Mouse (Mus musculus) forebrain, embryonic 15.5 days (tissue): ENCODE measurements around the gene Wdr64. TPM values are rescaled to one million over a fixed set of nuclear protein-coding genes. Genes with fewer than 3 reads are reported as not detected.

Experiments
- ATAC-seq: fragments of 200-750 bp; cut with Nextera tagmentation; replicated peaks from 2 replicates; pipeline ENCODE4 v1.8.0; 2017; ENCODE audit warnings: mild to moderate bottlenecking, moderate TSS enrichment, moderate library complexity
- H3K27ac ChIP-seq: fragments of 300-500 bp; sonication (generic); replicated peaks from 2 replicates; pipeline ENCODE4 v1.5.1; 2015; ENCODE audit warnings: mild to moderate bottlenecking, inconsistent platforms
- H3K27me3 ChIP-seq: fragments of 300-500 bp; sonication (generic); 2 replicates; pipeline ENCODE4 v1.6.1; 2015; ENCODE audit warnings: inconsistent platforms
- H3K36me3 ChIP-seq: fragments of 300-500 bp; sonication (generic); 2 replicates; pipeline ENCODE4 v1.6.1; 2015; ENCODE audit warnings: mild to moderate bottlenecking, inconsistent platforms
- H3K4me1 ChIP-seq: fragments of 300-500 bp; sonication (generic); 2 replicates; pipeline ENCODE4 v1.6.1; 2015; ENCODE audit warnings: inconsistent platforms
- H3K4me2 ChIP-seq: fragments of 300-500 bp; sonication (generic); replicated peaks from 2 replicates; pipeline ENCODE4 v1.6.1; 2015; ENCODE audit warnings: mild to moderate bottlenecking, inconsistent platforms
- H3K4me3 ChIP-seq: fragments of 300-500 bp; sonication (generic); 2 replicates; pipeline ENCODE4 v1.5.1; 2015; ENCODE audit warnings: mild to moderate bottlenecking, inconsistent platforms
- H3K9ac ChIP-seq: fragments of 300-500 bp; sonication (generic); replicated peaks from 2 replicates; pipeline ENCODE4 v1.6.1; 2015; ENCODE audit warnings: mild to moderate bottlenecking, inconsistent platforms
- H3K9me3 ChIP-seq: fragments of 300-500 bp; sonication (generic); 2 replicates; pipeline ENCODE4 v1.6.1; 2016; ENCODE audit warnings: inconsistent platforms
- WGBS: fragments of 180-500 bp; shearing (Covaris S2); methylation state at CpG from one replicate; pipeline ENCODE4 v1.1.7; 2015; ENCODE audit warnings: mixed read lengths; 5-methylcytosine and 5-hydroxymethylcytosine counted together
- polyA plus RNA-seq: library from polyadenylated mRNA; unstranded; fragments of >200 nt; fragmentation: Nextera tagmentation; extraction: Ambion mirVana; gene quantifications from 2 replicates; pipeline ENCODE4 v1.2.1, GENCODE M21; 2015

The Wdr64 gene
- not detected in 2 replicates for polyA plus RNA-seq

DNA sequence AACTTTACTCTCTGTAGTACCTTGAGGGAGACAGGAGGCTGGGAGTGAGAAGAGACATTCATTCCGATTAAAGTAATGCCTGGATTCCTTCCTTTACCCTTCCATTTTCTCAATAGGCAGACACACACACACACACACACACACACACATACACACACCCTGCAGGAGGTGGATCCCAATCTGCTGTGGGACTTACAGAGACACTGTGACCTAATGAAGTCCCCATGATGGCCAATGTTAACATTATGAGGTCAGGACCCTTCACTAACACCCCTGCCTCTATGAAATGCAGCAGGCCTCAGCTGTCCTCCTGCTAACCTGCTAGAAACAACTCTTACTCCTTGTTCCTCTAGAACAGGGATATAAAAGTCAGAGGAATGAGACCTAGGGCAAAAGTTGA is at the start of gene Wdr64:
Wdr64 (plus strand) TSS at position 301 of the 400 bp plus-strand sequence.
- no peaks in the 10 kb centered on the region for H3K36me3 ChIP-seq
- H3K9me3 ChIP-seq = no peaks in the 10 kb centered on the region
- H3K27ac ChIP-seq = no peak within 1 kb of the TSS
- H3K4me1 ChIP-seq = no peaks in the 10 kb centered on the region
- no peak within 1 kb of the TSS for H3K4me2 ChIP-seq
- H3K9ac ChIP-seq = no peak within 1 kb of the TSS
- no peaks in the 10 kb centered on the region for H3K27me3 ChIP-seq
- no peak for ATAC-seq
- 73% methylated on average over 1 of the region's 1 CpGs for WGBS
- H3K4me3 ChIP-seq = no peak within 1 kb of the TSS

DNA sequence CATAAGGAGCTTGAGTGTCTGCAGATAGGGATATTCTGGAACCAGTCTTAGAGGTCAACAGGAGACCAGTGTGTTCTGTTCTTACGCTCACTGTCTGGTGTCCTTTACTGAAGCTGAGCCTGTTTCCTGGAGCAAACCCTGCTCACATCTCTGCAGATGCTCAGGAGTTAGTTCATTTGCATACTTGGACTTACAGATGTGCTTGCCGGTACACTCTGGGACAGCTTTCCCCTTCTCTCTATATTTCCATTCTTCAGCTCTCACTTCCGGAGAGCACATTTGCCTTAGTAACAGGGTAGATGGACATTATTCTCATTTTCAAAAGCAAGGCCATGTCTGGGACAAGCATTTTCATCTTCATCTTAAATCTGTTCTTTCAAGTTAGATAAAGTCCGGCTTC is 49.8 kb upstream of the Wdr64 start:
- no peak overlapping the region for H3K4me3 ChIP-seq
- H3K9me3 ChIP-seq = no peaks in the 10 kb centered on the region
- no peak overlapping the region for H3K4me2 ChIP-seq
- H3K27me3 ChIP-seq = no peaks in the 10 kb centered on the region
- no peaks in the 10 kb centered on the region for H3K4me1 ChIP-seq
- ATAC-seq = no peak
- H3K27ac ChIP-seq = no peak overlapping the region
- no peaks in the 10 kb centered on the region for H3K36me3 ChIP-seq
- no peak overlapping the region for H3K9ac ChIP-seq
- 95% methylated on average over 4 of the region's 4 CpGs for WGBS

DNA sequence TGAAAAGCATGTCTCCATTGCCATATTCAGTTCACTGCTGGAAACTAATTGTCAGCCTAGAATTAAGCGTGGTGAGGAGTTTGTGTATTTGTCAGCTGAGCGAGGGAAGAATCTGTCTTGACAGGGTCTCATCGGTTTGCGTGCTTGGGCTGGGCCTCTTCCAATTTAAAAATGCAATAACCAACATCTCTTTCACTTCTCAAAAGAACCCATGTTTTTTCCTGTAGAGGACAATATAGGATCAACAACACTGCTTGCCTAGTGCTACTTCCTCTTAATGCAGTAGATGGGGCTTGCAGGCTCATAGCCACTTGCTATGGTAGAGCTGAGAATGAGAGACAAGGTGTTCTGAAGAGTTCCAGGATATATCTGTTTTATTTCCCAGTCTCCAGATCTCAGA is 38.5 kb upstream of the Wdr64 start:
- no peaks in the 10 kb centered on the region for H3K4me1 ChIP-seq
- 94% methylated on average over 4 of the region's 4 CpGs for WGBS
- no peaks in the 10 kb centered on the region for H3K9me3 ChIP-seq
- no peak overlapping the region for H3K27ac ChIP-seq
- H3K4me3 ChIP-seq = no peak overlapping the region
- no peaks in the 10 kb centered on the region for H3K27me3 ChIP-seq
- H3K36me3 ChIP-seq = no peaks in the 10 kb centered on the region
- H3K4me2 ChIP-seq = no peak overlapping the region
- ATAC-seq = no peak
- no peak overlapping the region for H3K9ac ChIP-seq

DNA sequence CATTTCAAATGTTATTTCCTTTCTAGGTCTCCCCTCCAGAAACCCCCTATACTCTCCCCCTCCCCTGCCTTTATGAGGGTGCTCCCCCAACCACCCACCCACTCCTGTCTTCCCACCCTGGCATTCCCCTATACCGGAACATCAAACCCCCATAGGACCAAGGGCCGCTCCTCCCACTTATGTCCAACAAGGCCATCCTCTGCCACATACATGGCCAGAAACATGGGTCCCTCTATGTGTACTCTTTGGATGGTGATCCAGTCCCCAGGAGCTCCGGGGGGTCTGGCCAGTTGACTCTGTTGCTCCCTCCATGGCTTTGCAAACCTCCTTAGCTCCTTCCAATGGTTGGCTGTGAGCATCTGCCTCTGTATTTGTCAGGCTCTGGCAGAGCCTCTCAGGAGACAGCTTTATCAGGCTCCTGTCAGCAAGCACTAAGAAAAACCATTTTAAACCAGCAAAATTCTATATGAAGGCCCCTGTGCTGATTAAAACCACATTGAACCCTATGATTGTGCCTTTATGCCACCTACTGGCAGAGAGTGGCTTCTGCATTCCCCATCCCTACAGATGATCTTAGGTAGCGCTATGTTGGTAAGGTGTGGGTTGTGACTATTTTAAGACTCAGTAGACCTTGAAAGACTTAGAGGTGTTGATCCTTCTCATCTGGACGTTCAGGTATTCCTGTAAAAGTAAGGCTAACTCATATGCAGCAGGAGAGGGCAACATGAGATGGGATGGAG is 29.6 kb upstream of the Wdr64 start:
- Histone ChIP-seq H3K9me3 (no peaks in the 10 kb centered on the region), H3K36me3 (no peaks in the 10 kb centered on the region), H3K9ac (no peak overlapping the region), H3K4me3 (no peak overlapping the region), H3K4me1 (no peaks in the 10 kb centered on the region), H3K4me2 (no peak overlapping the region), H3K27ac (no peak overlapping the region), H3K27me3 (no peaks in the 10 kb centered on the region)
- ATAC-seq = peak; percentile 71
- 87% methylated on average over 5 of the region's 5 CpGs for WGBS

DNA sequence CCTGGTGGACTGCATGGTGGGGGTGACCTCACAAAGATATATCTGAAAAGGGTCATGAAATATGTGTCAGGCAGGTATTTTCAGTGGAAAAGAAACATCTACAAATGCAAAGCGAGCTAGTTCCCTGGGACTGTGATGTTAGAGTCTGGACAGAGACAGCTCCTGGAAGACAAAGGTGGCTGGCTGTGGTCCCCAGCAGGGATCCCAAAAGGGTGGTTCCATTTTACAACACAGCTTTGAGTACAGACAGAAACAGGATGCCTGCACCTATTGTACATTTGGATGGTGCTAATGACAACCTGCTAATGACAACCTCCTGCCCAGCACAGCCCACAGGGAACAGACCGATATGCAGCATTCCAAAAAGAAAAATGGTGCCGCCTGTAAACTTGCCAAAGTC is 28.9 kb upstream of the Wdr64 start:
- H3K4me3 ChIP-seq = no peak overlapping the region
- no peaks in the 10 kb centered on the region for H3K27me3 ChIP-seq
- H3K9ac ChIP-seq = no peak overlapping the region
- H3K27ac ChIP-seq = no peak overlapping the region
- no peaks in the 10 kb centered on the region for H3K9me3 ChIP-seq
- H3K4me2 ChIP-seq = no peak overlapping the region
- no peaks in the 10 kb centered on the region for H3K4me1 ChIP-seq
- 85% methylated on average over 3 of the region's 3 CpGs for WGBS
- no peak for ATAC-seq
- H3K36me3 ChIP-seq = no peaks in the 10 kb centered on the region

DNA sequence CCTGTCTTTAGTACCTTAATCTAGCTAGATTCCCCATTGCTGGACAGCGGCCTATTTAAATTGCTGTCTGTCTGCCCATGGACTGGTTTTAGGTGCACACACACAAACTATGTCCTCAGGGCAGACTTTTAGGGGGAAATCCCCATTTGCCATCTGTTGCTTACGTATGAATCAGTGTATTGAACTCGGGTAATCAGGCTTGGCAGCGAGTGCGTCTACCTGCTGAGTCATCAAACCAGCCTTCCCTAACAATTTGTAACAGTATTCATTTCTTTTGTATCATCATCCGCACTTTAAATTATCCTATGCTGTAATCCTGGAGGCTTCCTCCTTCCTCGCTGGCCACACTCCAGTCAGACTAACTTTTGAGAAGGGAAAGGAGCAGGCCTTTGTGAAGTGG is 28.4 kb upstream of the Wdr64 start:
- Histone ChIP-seq H3K4me2 (no peak overlapping the region), H3K27me3 (no peaks in the 10 kb centered on the region), H3K9ac (no peak overlapping the region), H3K9me3 (no peaks in the 10 kb centered on the region), H3K27ac (no peak overlapping the region), H3K36me3 (no peaks in the 10 kb centered on the region), H3K4me1 (no peaks in the 10 kb centered on the region), H3K4me3 (no peak overlapping the region)
- WGBS = 50% methylated on average over 7 of the region's 7 CpGs
- ATAC-seq = no peak

DNA sequence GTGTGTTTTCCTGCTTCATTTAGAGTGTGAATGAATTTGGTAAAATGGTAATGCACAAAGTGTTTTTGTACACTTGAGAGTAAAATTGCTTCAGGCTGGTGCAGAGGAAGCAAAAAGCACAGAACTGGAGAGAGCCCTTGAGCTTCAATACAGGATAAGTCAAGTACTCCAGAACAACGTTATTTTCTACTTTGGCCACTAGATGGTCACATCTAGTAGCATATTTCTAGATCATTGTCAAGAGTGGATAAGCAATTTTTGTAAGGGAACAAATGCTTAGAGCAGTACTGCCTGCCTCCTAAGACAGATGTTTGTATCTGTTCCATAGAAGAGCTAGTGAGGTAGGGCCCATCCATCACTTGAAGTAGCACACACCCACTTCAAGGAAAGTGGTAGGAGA is 26.8 kb upstream of the Wdr64 start:
- Histone ChIP-seq H3K4me3 (no peak overlapping the region), H3K27ac (no peak overlapping the region), H3K27me3 (no peaks in the 10 kb centered on the region), H3K9me3 (no peaks in the 10 kb centered on the region), H3K36me3 (no peaks in the 10 kb centered on the region), H3K4me2 (no peak overlapping the region), H3K4me1 (no peaks in the 10 kb centered on the region), H3K9ac (no peak overlapping the region)
- ATAC-seq = no peak
- 41% methylated on average over 1 of the region's 1 CpGs for WGBS

DNA sequence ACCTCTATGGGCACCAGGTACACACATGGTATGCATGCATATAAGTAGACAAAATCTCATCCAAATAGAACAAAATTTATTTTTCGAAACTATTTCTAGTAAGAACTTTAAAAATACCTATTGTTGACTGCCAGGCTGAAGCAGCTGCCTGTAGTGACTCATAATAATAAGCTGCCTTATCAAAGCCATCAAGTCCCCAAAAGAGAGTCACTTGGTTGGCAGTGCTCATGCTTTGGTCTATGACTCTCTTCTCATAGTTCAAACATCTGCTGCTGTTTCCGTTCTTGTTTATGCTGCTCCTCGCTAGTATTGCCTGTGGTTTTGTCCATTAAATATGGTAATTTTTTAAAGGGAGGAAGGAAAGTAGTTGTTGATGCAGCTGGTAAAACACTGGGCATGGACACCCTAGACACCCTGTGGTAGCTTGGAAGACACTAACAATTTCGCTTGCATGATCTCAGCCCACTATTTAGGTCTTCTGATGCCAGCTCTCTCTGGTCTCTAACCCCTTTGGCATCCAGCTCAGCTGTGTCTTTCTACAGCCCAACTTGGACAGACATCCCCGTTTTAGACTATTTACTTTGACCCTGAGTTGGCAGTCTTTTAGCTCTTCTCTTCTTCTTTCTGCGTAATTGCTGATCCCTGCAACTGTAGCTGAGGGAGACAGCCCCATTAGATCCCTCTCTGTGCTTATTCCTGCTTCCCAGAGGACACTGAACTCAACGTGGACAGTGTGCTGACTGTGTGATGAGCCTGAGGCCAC is 24.6 kb upstream of the Wdr64 start:
- no peaks in the 10 kb centered on the region for H3K9me3 ChIP-seq
- no peak overlapping the region for H3K9ac ChIP-seq
- no peaks in the 10 kb centered on the region for H3K36me3 ChIP-seq
- H3K27me3 ChIP-seq = no peaks in the 10 kb centered on the region
- H3K4me2 ChIP-seq = no peak overlapping the region
- no peak overlapping the region for H3K27ac ChIP-seq
- H3K4me1 ChIP-seq = no peaks in the 10 kb centered on the region
- ATAC-seq = no peak
- 80% methylated on average over 7 of the region's 7 CpGs for WGBS
- no peak overlapping the region for H3K4me3 ChIP-seq

DNA sequence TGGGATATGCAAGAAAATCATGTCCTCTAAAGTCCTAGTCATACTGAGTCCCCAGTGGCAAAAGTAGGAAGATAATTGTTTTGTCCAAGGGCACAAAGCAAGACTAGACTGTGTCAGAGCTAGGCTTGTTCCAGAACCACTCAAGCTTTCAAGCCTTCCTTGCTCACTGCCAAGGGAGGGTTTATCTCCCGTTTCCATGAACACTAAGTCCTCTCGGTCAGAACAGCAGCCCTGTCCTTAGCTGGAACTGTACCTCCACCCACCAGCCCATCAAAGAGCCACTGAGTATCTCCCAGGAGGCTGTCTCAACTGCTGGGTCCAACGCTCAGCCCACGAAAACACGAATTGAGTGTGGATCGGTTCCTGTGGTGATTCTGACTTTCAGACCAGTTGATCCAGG is 23.3 kb upstream of the Wdr64 start:
- H3K9me3 ChIP-seq = no peaks in the 10 kb centered on the region
- ATAC-seq = no peak
- H3K4me1 ChIP-seq = no peaks in the 10 kb centered on the region
- H3K9ac ChIP-seq = no peak overlapping the region
- H3K36me3 ChIP-seq = no peaks in the 10 kb centered on the region
- H3K4me2 ChIP-seq = no peak overlapping the region
- 86% methylated on average over 6 of the region's 6 CpGs for WGBS
- H3K27me3 ChIP-seq = no peaks in the 10 kb centered on the region
- H3K27ac ChIP-seq = no peak overlapping the region
- no peak overlapping the region for H3K4me3 ChIP-seq

DNA sequence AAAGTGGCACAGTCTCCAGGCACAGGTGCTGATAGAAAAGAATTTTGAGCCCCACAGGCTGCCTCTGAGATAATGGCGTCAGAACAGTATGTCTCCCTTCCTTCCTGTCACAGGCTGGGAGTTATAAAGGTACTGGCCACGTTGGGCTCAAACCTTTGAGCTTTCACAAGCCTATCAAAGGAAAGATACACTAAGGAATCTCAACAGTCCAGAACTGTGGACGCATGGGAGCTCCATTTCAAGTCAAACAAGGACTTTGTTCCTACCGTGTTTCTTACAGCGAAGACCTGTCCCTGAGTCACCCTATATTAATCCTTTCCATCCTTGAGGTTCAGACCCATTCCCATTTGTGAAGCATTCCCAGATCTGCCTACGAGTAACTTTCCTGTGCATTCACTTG is 20.9 kb upstream of the Wdr64 start:
- Histone ChIP-seq H3K9ac (no peak overlapping the region), H3K9me3 (no peaks in the 10 kb centered on the region), H3K4me2 (no peak overlapping the region), H3K36me3 (no peaks in the 10 kb centered on the region), H3K27me3 (no peaks in the 10 kb centered on the region), H3K27ac (no peak overlapping the region), H3K4me1 (no peaks in the 10 kb centered on the region), H3K4me3 (no peak overlapping the region)
- no peak for ATAC-seq
- 86% methylated on average over 6 of the region's 6 CpGs for WGBS

DNA sequence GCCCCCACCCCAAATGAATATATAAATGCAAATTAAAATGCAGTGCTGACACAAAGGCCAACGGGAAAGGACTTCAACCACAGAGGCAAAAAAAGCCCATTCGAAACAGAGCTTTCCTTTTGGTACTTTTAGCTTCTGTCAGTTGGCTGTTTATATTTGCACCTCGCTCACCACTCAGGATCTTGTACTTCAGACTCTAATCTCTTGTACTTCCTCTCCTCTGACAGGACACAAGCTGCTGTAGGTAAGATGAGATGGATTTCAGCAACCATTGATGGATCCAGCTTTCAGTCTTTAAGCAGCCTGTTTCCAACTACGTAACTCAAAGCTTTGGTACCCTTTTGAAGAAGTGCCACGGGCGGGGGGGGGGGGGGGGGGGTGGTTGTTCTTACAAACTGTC is 17.4 kb upstream of the Wdr64 start:
- Histone ChIP-seq H3K4me3 (no peak overlapping the region), H3K4me2 (no peak overlapping the region), H3K9me3 (no peaks in the 10 kb centered on the region), H3K9ac (no peak overlapping the region), H3K27ac (no peak overlapping the region), H3K36me3 (no peaks in the 10 kb centered on the region), H3K27me3 (no peaks in the 10 kb centered on the region), H3K4me1 (no peaks in the 10 kb centered on the region)
- ATAC-seq = no peak
- 81% methylated on average over 6 of the region's 6 CpGs for WGBS

DNA sequence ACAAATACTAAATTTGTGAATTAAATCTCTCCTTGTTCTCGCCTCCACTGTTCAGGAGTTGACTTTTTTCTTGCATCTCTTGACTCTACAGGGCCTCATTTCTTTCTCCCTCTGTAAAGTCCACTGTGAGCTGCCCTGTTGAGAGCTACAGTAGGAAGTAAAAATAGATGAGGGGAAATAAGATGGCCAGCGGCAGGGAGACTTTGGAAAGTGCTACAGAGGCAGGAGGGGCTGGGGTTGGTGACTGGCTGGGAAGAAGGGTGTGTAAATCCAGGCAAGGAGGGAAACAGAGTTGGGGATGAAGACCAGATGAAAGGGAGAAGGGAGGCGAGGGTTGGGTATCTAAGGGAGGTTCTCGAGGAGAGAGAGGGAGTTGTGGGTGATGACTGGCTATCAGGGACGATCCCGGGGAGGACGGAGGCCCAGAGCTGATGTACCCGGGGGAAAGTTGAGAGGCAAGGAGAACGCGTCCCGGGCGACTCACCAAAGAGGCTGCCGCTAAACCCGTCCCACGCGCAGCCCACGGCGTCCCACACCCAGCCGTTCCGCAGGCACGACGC is 6.6 kb upstream of the Wdr64 start:
- Histone ChIP-seq H3K27me3 (no peaks in the 10 kb centered on the region), H3K4me3 (peak overlapping the region; percentile 75), H3K4me2 (peak overlapping the region; percentile 92), H3K9ac (peak overlapping the region; percentile 77), H3K36me3 (peaks cover 8% of the 10 kb centered on the region; the same call in 1 of the 2 replicates), H3K9me3 (no peaks in the 10 kb centered on the region), H3K27ac (peak overlapping the region; percentile 88), H3K4me1 (peaks cover 20% of the 10 kb centered on the region)
- no peak; the same call in 1 of the 2 replicates for ATAC-seq
- WGBS = under 1% methylated on average over 22 of the region's 22 CpGs
